Mouse (Mus musculus) retina, postnatal 1 day (tissue): Measurements from ENCODE around the gene Cyth1.

Experiments used
- DNase-seq: peaks from one replicate; pipeline ENCODE4 v3.0.0-alpha.2; 2012

The Cyth1 gene

GRCm38 (mm10) chr11:118222351-118222885 is 26.0 kb downstream of the Cyth1 start:
- DNase-seq: no peak

- peak; percentile 62 for DNase-seq
These were observed 27.7 kb downstream of the Cyth1 start for GRCm38 (mm10) chr11:118220561-118221262.

- no peak for DNase-seq
These were observed 29.3 kb downstream of the Cyth1 start for GRCm38 (mm10) chr11:118219066-118219465.

DNA sequence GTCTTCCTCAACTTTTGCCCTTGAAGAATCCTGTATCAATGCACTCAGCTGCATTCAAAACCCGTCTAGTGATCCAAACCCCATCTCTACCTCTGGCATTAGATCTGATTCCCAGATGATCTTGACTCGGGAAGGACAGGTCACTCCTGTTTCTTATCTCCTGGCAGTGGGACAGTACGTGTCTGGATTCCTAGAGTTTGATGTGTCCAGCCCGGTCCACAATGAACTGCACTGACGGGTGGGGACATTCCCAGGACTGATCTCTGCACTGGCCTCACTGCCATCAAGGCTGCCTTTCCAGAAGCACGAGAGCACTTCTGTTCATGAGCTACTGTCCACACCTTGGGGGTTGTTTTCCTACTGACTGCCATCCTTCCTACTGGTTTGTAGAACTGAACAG is 31.9 kb downstream of the Cyth1 start:
- DNase-seq: no peak

GRCm38 (mm10) chr11:118215928-118216458 is 32.4 kb downstream of the Cyth1 start:
- DNase-seq: no peak

- DNase-seq: peak; percentile 49
These were observed 35.7 kb downstream of the Cyth1 start for GRCm38 (mm10) chr11:118212636-118213112.

- DNase-seq: peak; percentile 74
These were observed 36.4 kb downstream of the Cyth1 start for GRCm38 (mm10) chr11:118211749-118212635.

- no peak for DNase-seq
These were observed 37.4 kb downstream of the Cyth1 start for GRCm38 (mm10) chr11:118210962-118211361.

GRCm38 (mm10) chr11:118210116-118210515 is 38.3 kb downstream of the Cyth1 start:
- DNase-seq: no peak

GRCm38 (mm10) chr11:118209376-118209775 is 39.0 kb downstream of the Cyth1 start:
- DNase-seq: no peak

DNA sequence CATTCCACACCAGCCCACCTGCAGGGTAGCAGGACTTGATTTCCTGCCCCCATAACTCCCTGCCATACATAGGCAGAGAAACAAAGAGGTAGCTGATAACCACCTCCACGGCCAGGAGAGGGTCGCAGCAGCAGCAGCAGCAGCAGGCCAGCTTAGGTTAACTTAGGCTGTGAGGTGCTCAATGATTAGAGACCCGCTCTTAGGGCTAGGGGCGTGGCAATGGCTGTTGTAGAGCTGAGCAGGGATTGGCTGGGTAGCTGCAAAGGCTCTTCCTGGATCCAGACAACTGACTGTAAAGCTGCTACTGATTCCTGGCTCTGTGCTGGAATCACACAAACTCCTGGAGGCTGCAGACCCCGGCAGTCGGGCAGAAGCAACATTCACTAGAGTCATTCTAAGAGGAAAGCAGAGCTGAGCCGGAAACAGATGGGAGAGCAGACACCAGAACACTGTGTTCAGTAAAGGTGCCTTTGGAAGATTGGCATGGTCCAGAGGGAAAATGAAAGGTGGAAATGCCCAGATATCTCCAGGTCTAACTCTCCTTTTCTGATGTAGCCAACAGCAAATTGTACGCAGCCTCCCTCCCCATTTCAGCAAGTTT is 39.6 kb downstream of the Cyth1 start:
- peak; percentile 57 for DNase-seq

DNA sequence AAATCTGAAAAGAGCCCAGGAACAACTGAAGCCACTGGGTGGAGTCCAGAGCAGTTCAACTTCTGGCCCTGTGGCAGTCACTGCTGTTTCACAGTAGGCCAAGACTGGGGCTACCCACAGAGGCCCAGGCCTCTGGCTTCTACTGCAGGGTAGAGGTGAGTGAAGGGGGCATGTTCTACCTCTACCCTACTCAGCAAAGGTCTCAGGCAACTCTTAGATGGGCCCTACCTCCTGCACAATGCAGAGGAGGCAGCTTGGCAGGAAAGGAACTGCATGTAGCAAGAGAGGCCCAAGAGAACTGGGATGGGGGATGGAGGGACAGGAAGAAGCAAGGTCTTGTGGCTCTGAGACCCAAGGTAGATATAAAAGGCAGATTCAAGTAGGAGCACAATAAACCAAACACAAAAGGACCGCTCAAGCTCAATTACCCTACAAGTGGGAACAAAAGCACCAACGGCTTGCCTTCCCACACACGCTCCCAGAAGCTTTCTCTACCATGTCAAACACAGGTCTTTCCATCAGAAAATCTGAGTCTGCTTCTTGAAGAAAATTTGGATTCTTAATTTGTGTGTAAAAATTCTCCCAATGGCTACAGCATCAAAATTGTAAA is 40.9 kb downstream of the Cyth1 start:
- no peak for DNase-seq

DNA sequence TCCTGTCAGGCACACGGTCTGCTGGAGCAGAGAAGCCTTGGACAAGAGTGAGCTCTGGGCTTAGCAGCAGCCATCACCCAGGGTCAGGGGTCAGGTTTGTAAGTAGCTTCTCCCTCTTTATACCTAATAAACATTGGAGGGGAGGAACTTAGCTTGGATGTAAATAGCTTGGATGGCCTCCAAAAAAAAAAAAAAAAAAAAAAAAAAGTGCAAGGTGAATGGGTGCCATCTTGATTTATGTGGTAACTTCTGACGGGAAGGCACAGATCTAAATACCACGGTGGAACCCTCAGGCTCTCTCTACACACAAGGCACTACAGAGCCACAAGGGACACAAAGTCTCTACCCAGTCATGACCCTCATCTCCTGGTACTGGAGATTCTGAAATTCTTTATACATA is 42.1 kb downstream of the Cyth1 start:
- DNase-seq: no peak

DNA sequence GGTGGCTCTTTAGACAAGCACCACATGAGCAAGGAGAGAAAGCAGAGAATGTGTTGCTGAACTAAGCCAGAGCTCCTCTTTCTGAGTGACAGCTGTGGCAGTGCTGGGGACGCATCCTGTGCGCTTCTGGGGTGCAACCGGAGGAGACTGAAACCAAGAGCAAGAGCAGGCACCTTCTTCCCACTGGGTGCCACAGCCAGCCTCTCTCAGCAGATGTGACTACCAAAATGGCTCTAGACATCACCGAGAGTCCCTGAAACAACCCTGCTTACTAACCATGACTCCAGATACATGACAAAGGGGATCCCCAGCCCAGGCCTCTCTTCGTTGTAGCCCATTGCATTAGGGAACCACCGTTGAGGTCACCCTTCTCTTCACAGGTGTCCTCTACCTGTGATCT is 44.9 kb downstream of the Cyth1 start:
- no peak for DNase-seq

- DNase-seq: peak; percentile 80
These were observed 45.8 kb downstream of the Cyth1 start for GRCm38 (mm10) chr11:118202410-118203233.

- DNase-seq: no peak
These were observed 46.5 kb downstream of the Cyth1 start for GRCm38 (mm10) chr11:118201833-118202409.

- no peak for DNase-seq
These were observed 47.3 kb downstream of the Cyth1 start for GRCm38 (mm10) chr11:118200834-118201830.

GRCm38 (mm10) chr11:118198296-118198600 is 50.1 kb downstream of the Cyth1 start:
- DNase-seq: no peak

- peak; percentile 89 for DNase-seq
These were observed 50.7 kb downstream of the Cyth1 start for GRCm38 (mm10) chr11:118197508-118198295.
